Mouse (Mus musculus) heart, embryonic 10.5 days (tissue): Measurements from ENCODE around the gene Mapk10. TPM values are rescaled to one million over a fixed set of nuclear protein-coding genes. Genes with fewer than 3 reads are reported as not detected.

Experiments used
- polyA plus RNA-seq: library from polyadenylated mRNA; unstranded; fragments of >200 nt; fragmentation: Nextera tagmentation; extraction: Ambion mirVana; gene quantifications from 2 replicates; pipeline ENCODE4 v1.2.1, GENCODE M21; 2016

The Mapk10 gene
- polyA plus RNA-seq, 1 experiment from 2014 or later: 0.29 TPM

Other genes with a start within 250 kb of the Mapk10 start
- 13.5 and 16.4 TPM in 2 replicates for gene Ptpn13, start 213.9 kb upstream of the Mapk10 start, polyA plus RNA-seq